Mouse (Mus musculus) naive thymus-derived CD4-positive, alpha-beta T cell, adult 2 months (primary cell): ENCODE measurements around the gene Ahnak.

Source experiments
- DNase-seq: peaks from one replicate; pipeline ENCODE4 v3.0.0-alpha.2; 2011; ENCODE audit warnings: low read depth

Gene Ahnak

GRCm38 (mm10) chr19:8989066-8989566 lies at the start of gene Ahnak:
Gene Ahnak (plus strand): TSS chr19:8989284.
- DNase-seq, result peak; percentile 61

DNA sequence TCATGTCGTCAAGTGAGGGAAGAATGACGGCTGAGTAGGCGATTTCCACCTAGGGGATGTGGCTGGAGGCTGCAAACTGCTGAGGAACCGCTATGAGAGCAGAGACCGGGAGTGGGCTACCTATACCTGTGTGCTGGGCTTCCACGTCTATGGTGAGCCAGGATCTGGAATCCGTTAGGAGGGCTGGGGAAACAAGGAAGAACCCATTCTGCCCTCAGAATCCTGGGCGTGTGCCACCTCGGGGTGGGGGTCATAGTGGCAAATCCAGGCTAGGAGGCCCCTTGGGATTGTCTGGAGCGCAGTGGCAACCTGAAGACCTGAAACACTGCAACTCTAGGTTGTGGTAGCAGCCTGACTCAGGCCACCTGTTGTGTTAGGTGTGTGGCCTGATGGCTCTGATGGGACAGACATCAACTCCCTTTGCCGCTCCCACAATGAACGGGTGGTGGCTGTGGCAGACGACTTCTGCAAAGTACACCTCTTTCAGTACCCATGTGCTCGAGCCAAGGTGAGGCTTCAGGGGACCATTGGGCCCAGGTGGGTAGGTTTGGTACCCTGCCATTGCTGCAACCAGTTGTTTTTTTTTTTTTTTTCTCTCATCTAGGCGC lies 48.5 kb upstream of the Ahnak start:
- no peak for DNase-seq

GRCm38 (mm10) chr19:8941136-8941514 lies 48.0 kb upstream of the Ahnak start:
- DNase-seq, result no peak

DNA sequence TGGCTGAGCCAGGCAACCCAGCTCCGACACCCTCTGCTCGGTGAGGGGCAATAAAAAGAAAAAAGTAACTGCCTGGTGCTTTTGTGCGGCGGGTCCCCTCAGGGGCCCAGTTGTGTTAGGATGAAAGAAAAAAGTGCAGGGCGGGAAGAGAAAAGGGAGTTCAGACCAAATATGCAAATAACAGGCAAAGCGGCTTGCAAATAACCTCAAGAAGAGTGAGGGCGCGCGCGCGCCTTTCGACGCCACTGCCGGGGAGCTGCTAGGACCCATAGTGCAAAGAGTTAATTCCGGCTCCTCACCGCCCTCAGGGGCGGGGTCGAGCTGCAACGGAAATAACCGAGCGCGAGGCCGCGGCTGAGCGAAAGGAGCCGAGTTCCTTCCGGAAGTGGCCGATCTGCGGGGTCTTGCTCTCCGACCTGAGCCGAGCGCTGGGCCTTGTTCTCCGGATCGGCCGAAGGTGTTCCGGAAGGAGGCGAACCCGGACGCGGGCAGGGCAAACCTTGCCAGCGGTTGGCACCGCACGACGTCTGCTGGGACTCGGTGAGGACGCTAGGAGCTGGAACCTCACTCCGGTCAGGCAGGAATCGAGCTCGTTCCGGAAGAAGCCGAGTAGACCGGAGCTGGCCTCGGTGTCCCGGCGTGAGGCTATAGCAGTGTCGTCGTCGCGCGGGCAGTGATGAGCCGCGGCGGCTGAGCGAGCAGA lies 47.4 kb upstream of the Ahnak start, which contains the start of gene Mta2:
Gene Mta2 (plus strand): TSS at position 361 of the 703 bp plus-strand sequence.
- DNase-seq, result peak; percentile 98

- no peak for DNase-seq
Measured at GRCm38 (mm10) chr19:8942276-8942964, 46.7 kb upstream of the Ahnak start.

DNA sequence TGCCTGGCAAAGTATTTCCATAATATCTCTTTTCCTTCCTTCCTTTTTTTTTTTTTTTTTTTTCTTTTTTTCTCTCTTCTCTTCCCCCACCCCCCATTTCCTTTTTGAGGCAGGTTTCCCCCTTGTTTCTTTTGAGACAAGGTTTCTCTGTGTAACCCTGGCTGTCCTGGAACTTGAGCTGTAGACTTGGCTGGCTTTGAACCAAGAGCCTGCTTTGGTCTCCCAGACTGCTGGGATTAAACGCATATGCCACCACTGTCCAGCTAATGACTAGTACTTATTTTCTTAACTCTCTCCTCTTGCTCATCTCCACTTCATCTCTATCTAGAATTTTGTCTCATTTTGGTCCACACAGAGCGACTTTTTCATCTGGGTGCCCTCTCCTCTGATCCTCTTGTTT lies 46.0 kb upstream of the Ahnak start:
- DNase-seq, result no peak

GRCm38 (mm10) chr19:8944062-8944461 lies 45.0 kb upstream of the Ahnak start:
- DNase-seq, result no peak

DNA sequence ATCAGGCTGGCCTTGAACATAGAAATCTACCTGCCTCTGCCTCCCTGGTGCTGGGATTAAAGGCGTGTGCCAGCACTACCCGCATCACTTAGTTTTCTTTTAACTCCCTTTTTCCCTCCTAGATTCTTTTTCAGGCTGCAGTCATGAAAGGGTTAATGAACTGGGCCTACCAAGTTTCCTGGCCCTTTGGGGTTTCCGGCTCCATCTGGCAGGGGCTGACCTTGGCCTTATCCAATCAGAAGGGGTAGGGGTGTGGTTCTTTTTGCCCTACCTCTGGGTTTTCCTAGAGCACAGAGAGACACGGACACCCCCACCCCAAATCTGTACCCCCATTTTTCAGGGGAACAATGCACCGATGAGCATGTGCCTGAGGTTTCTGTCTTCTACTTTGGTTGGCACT lies 44.3 kb upstream of the Ahnak start:
- DNase-seq, result peak; percentile 73

DNA sequence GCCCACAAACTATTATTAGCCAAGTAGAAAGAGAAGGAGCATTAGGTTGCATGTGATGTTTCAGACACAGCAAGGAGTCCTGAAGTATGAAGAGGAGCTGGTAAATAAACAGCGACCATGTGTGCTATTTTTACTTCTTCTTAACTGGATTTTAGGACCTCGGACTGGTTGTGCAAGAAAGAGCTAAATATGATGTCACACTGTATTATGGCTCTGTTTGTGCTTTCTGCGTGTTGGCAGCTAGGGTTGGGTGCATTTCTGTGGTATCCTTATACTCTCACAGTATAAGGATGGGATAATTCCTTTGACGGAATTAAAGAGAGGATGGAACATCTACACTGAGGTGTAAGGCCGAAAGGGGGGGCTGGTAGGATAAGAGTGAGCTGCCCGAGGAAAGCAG lies 43.8 kb upstream of the Ahnak start:
- no peak for DNase-seq

DNA sequence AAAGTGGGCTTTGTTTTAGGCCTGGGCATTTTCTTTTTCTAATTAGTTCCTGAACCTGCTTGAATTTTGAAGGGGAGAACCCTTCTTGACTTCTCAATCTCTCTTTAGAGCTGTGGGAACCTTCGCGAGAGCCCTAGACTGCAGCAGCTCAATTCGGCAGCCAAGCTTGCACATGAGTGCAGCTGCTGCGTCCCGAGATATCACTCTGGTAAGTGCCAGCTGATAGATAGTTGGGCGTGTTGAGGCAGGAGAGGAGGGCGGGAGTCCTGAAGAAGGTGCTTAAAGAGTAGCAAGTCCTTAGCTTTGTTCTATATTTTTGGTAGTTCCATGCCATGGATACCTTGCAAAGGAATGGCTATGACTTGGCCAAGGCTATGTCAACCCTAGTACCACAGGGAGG lies 42.2 kb upstream of the Ahnak start:
- DNase-seq, result no peak

DNA sequence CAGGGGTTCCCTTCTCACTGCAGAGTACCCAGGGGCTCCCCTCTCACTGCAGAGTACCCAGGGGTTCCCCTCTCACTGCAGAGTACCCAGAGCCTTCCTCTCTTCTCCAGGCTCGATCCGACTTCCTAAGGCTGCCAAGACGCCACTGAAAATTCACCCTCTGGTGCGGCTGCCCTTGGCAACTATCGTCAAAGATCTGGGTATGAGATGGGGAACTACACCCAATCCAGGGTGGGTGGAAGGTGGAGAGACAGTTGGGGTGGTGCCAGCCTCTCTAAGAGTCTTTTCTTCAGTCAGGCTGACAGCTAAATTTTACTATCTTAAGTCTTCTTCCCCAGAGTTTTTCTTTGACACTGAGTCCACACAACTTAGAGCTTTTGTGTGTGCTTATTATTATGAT lies 38.9 kb upstream of the Ahnak start:
- no peak for DNase-seq

DNA sequence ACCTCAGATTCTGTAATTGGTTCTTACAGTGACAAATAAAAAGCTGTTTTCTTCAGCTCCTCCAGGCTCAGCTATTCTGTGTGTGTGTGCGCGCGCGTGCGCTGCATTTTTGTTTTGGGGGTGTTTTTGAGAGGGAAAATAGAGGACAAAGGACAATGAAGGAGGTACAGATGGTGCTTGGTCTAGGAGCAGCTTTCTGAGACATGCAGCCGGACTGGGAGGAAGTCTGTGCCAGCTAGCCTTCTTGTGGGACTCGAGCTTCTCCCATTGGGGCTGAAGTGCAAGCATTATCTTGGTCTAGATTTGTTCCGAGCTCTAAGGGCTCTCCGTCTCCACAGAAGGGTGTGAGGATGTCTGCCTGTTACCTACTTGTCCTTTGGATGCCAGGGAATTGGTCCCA lies 36.8 kb upstream of the Ahnak start:
- DNase-seq, result no peak

GRCm38 (mm10) chr19:8953135-8954039 lies 35.7 kb upstream of the Ahnak start, which contains the start of gene Tut1:
Gene Tut1 (plus strand): TSS chr19:8953847.
- peak; percentile 97 for DNase-seq

DNA sequence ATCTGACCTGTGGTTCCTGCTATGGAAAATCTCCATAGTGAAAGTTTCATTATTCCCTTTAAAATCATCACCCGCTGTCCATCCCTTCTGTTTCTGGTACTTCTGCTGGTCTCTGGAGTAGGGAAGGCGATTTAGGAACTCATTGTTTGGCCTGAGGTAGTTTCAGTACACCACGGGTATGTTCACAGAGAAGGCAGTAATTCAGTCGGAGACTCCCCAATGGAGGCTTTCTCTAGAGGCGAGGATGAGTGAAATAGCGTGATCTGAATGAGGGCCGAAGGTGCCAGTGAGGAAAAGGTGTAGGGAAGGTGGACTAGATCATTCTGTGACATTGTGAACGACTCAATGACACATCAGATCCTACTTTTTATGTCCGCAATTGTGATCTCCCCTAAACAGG lies 34.9 kb upstream of the Ahnak start:
- peak; percentile 44 for DNase-seq

DNA sequence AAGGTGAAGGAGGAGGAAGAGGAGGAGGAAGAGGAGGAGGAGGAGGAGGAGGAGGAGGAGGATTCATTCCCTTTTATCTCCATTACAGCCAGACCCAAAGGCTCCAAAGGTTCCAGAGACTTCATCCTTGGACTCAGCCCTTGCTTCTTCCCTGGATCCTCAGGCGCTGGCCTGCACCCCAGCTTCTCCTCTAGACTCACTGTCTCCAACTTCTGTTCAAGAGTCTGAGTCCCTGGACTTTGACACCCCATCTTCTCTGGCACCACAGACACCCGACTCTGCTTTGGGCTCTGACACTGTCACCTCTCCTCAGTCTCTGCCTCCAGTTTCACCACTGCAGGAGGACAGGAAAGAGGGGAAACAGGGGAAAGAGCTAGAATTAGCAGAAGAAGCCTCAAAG lies 26.8 kb upstream of the Ahnak start:
- no peak for DNase-seq

DNA sequence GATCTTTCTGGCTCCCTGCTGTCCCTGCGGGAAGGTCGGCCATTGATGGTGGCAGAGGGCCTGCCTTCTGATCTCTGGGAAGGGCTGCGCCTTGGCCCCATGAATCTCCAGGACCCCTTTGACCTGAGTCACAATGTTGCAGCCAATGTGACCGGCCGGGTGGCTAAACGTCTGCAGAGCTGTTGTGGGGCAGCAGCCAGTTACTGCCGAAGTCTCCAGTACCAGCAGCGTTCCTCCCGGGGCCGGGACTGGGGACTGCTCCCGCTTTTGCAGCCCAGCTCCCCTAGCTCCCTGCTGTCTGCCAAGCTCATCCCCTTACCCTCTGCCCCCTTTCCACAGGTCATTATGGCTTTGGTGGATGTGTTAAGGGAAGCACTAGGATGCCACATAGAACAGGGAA lies 24.0 kb upstream of the Ahnak start:
- no peak for DNase-seq

DNA sequence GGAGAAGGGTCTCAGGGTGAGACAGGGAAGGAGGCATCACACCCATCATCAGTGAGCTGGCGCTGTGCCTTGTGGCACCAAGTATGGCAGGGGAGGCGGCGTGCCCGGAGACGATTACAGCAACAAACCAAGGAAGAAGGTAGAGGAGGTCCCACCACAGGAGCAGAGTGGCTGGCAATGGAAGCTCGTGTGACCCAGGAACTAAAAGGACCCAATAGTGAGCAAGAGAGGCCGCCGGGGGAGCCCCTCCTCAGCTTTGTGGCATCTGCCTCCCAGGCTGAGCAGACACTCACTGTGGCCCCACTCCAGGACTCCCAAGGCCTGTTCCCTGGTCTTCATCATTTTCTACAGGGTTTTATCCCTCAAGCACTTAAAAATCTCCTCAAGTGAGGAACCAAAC lies 23.3 kb upstream of the Ahnak start:
- no peak for DNase-seq

GRCm38 (mm10) chr19:8966198-8966589 lies 22.9 kb upstream of the Ahnak start:
- DNase-seq, result no peak

- DNase-seq, result peak; percentile 99
Measured at GRCm38 (mm10) chr19:8966590-8967372, 22.3 kb upstream of the Ahnak start, which contains the start of gene Eef1g. Gene Eef1g (plus strand): TSS chr19:8967041.

DNA sequence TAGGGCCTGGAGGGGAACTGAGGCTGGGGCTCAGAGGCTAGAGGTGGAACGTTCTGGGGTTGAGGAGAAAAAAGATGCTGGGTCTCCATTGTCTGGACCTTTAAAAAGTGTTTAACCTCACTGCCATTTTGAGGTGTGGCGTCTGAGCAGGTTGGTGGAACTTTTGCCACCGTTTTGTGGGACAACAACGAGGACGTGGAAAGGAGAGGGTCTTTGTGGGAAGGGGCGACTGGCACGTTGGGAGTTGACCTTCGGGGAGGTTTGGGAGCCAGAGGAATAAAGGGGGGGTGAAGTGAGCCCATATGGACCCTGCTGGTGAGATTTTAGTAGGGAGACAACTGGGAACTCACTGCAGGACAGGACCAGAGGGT lies 21.7 kb upstream of the Ahnak start:
- DNase-seq, result no peak

DNA sequence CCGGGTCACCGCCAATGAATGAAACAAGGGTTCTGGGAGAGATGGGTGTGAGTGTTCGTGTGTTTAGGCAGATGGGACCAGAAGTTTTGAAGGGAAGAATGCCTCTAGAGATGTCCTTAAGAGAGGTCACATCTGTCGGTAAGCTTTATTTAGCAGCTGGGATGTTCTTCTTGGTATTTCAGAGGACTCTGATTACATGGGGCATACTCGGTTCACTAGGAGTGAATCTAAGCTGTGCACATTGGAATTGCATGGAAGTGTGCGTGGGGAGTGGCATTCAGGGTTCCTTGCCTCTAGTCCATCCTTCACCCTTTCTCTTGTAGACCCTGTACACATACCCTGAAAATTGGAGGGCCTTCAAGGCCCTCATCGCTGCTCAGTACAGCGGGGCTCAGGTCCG lies 21.2 kb upstream of the Ahnak start:
- DNase-seq, result peak; percentile 41
